In the genomic region with DNA sequence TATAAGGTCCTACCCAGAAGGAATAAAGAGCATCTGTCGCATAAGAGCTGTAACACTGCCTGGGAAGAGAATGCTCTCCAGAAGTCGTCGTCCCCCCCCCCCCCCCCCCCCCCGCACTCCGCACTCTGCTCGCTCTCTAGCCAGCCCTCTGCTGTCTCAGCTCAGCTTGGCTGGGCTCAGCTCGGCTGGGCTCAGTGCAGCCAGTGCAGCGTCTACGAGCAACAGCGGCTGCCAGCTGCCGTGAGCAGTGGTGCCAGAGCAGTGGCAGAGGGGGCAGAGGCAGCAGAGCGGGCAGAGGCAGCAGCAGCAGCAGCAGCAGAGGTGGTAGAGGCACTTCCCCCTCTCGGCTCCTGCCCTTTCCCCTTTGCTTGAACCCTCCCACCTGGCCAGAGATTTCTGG, we compare ENCODE assay signal across 8 mouse cellular contexts.
A peak's percentile ranks its signal among the peaks of the same experiment; 100 is the strongest.
DNase-seq lines count a peak whose midpoint lies in the region; ATAC-seq lines count a peak whose summit lies in the region.

No protein-coding gene starts in this region.

- H3K36me3 ChIP-seq in heart, embryonic 11.5 days (ENCODE audit: control insufficient read depth, insufficient read depth, low read length), result no peaks in the 10 kb centered on the region
- no peaks in the 10 kb centered on the region for H3K36me3 ChIP-seq in hindbrain, embryonic 15.5 days

- 0 out of 2 replicates have a peak overlapping the region, but pooled peaks have one; percentile 34 for H3K9ac ChIP-seq in heart, embryonic 11.5 days (ENCODE audit: low read depth, low read length)
- H3K9ac ChIP-seq in hindbrain, embryonic 15.5 days, result no peak overlapping the region

- ATAC-seq in heart, embryonic 11.5 days (replicated peaks; ENCODE audit: insufficient number of reproducible peaks, low FRiP score, low TSS enrichment), result no peak
- ATAC-seq in hindbrain, embryonic 15.5 days (ENCODE audit: low FRiP score, low read depth), result peak; percentile 88

- no peak overlapping the region for H3K4me3 ChIP-seq in heart, embryonic 11.5 days (ENCODE audit: low read depth, low read length)
- H3K4me3 ChIP-seq in hindbrain, embryonic 15.5 days, result no peak overlapping the region

- H3K27ac ChIP-seq in heart, embryonic 11.5 days (ENCODE audit: low read depth, low read length), result no peak overlapping the region
- H3K27ac ChIP-seq in hindbrain, embryonic 15.5 days (replicated peaks), result no peak overlapping the region

- no peaks in the 10 kb centered on the region for H3K4me1 ChIP-seq in heart, embryonic 11.5 days (ENCODE audit: control insufficient read depth, insufficient read depth, low read length)
- H3K4me1 ChIP-seq in hindbrain, embryonic 15.5 days (replicated peaks), result peaks cover 3% of the 10 kb centered on the region; the same call in 1 of the 2 replicates

- peak overlapping the region; percentile 56 for H3K4me2 ChIP-seq in heart, embryonic 11.5 days
- H3K4me2 ChIP-seq in hindbrain, embryonic 15.5 days, result peak overlapping the region; percentile 36

- WGBS in heart, embryonic 11.5 days (ENCODE audit: insufficient replicate concordance), result 22% methylated on average over 9 of the region's 13 CpGs
- WGBS in hindbrain, embryonic 15.5 days, result 21% methylated on average over 8 of the region's 13 CpGs

- no peaks in the 10 kb centered on the region for H3K9me3 ChIP-seq in heart, embryonic 11.5 days (replicated peaks; ENCODE audit: control insufficient read depth, low read length)
- no peaks in the 10 kb centered on the region for H3K9me3 ChIP-seq in hindbrain, embryonic 15.5 days

- no peak for DNase-seq in heart, postnatal 10 days
- DNase-seq in right cerebral cortex, postnatal 4 days, result peak; percentile 29
- no peak for DNase-seq in right cerebral cortex, postnatal 25 days
- peak; percentile 56 for DNase-seq in retina, postnatal 1 day
- no peak for DNase-seq in testis, postnatal 10 days (ENCODE audit: low spot score)
- no peak for DNase-seq in layer of hippocampus, adult 9-10 months (ENCODE audit: low spot score)

- intact Hi-C loops in heart, postnatal 10 days (cut with DNase I), result no loop called here

- H3K27me3 ChIP-seq in heart, embryonic 11.5 days (ENCODE audit: control insufficient read depth, insufficient read depth, low read length), result no peaks in the 10 kb centered on the region
- no peaks in the 10 kb centered on the region for H3K27me3 ChIP-seq in hindbrain, embryonic 15.5 days

Comparison
In these comparisons a context has a peak if more than half of its experiments do, and no peak if none do; other contexts are left out.
1. DNase-seq: peak in right cerebral cortex, postnatal 4 days (single experiment) and retina, postnatal 1 day (single experiment); none in heart, postnatal 10 days (0 of 2), right cerebral cortex, postnatal 25 days (single experiment), testis, postnatal 10 days (single experiment) and layer of hippocampus, adult 9-10 months (single experiment).